Mouse (Mus musculus): ENCODE measurements around the gene Sfxn5. TPM values are rescaled to one million over a fixed set of nuclear protein-coding genes. Genes with fewer than 3 reads are reported as not detected.

Gene Sfxn5
- polyA plus RNA-seq, 1 experiment = 23.6 TPM

DNA sequence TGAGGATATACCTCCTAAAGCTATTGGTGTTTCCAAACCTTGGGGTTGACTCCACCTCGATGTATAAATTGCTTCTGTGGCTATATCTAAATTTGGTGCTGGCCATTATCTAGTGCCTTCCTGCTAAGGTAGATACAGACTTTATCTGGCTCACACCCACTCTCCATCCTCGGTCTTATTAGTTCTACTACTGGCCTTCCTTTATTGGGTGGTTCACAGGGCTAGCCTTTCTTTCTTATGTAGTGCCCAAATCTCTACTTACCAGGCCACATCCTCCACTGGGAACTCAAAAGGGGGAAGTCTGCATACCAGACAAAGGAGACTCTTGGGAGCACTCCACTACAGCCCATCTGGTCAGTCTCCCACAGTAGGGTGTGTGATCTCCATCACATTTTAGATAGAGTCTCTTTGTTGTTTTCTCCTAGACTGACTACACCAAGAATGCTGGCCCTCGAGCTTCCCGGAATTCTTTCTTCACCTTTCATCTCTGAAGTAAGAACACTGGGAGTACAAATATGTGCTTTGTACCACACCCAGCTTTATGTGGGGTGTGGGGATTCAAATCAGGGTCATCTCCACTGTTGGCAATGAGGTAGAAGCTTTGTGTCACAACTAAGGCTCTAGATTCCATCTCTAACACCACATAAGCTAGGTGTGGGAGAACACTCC lies 44.0 kb upstream of the Sfxn5 start:
- Histone ChIP-seq H3K27ac (ENCODE audit: insufficient read depth, low read depth, low read length) (no peak overlapping the region), H3K4me3 (ENCODE audit: insufficient read depth, low read depth, low read length) (no peak overlapping the region), H3K4me1 (ENCODE audit: control insufficient read depth, insufficient read depth, low read length) (peaks cover 19% of the 10 kb centered on the region), H3K27me3 (replicated peaks; ENCODE audit: control insufficient read depth, insufficient read depth, low read length) (no peaks in the 10 kb centered on the region), H3K36me3 (ENCODE audit: control insufficient read depth, insufficient read depth, low read length) (no peaks in the 10 kb centered on the region)
- TF ChIP-seq CTCF (conservative IDR thresholded peaks at IDR 0.05; ENCODE audit: insufficient read depth, insufficient read length, low read depth, low read length) = no peak
- TF ChIP-seq POLR2A (IDR thresholded peaks at IDR 0.05; ENCODE audit: low read depth, low read length) = no peak
- WGBS = 75% methylated on average over 4 of the region's 4 CpGs
- DNase-seq = no peak

GRCm38 (mm10) chr6:85374734-85375114 lies 41.5 kb upstream of the Sfxn5 start:
- WGBS = under 1% methylated on average over 19 of the region's 19 CpGs
- no peaks in the 10 kb centered on the region for H3K36me3 ChIP-seq (ENCODE audit: control insufficient read depth, insufficient read depth, low read length)
- peaks cover 39% of the 10 kb centered on the region for H3K4me1 ChIP-seq (ENCODE audit: control insufficient read depth, insufficient read depth, low read length)
- peak; percentile 15 for TF ChIP-seq POLR2A (IDR thresholded peaks at IDR 0.05; ENCODE audit: low read depth, low read length)
- no peak for TF ChIP-seq CTCF (conservative IDR thresholded peaks at IDR 0.05; ENCODE audit: insufficient read depth, insufficient read length, low read depth, low read length)
- DNase-seq = peak; percentile 98
- peak overlapping the region; percentile 62 for H3K4me3 ChIP-seq (ENCODE audit: insufficient read depth, low read depth, low read length)
- peak overlapping the region; percentile 18; the same call in 1 of the 2 replicates for H3K27ac ChIP-seq (ENCODE audit: insufficient read depth, low read depth, low read length)
- H3K27me3 ChIP-seq (replicated peaks; ENCODE audit: control insufficient read depth, insufficient read depth, low read length) = no peaks in the 10 kb centered on the region

DNA sequence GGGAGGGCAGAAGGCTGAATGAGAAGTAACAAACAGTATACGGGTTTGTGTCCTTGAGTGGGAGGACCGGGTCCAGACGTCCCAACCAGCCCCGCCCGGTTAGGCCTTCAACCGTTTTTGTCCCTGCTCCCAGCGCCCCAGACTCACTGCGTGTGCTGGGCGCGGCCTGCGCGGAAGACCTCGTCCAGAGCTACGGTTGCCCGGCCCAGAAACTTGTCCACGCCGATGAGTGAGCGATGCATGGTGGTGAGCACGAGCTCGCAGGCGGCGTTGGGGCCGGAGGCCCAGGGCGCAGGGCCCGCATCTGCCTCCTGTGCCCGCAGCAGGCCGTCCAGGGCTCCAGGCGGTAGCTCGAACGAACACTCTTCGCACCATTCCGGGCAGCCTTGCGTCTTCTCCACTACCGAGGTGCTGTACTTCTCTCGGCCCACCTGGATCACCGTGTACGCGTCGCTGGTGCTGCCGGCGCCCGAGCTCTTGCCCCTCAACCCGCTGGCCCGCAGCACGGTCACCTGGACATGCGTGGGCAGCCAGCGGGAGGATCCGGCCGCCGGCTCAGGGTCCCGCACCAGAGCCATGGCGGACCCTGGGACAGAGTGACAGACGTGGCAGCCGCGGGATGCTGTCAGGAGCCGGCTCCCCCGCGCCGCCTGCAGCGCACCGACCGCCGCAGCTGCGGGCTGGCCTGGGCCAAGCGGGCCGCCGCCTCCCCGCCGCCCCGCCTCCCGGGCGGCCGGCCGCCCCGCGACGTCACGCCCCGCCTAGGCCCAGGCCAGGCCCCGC lies 40.9 kb upstream of the Sfxn5 start, which contains the start of gene Rab11fip5:
Gene Rab11fip5, minus strand, starts transcription at position 684 of the 783 bp plus-strand sequence.
- no peaks in the 10 kb centered on the region for H3K36me3 ChIP-seq (ENCODE audit: control insufficient read depth, insufficient read depth, low read length)
- H3K4me3 ChIP-seq (ENCODE audit: insufficient read depth, low read depth, low read length) = peak within 1 kb of the TSS; percentile 79
- H3K4me1 ChIP-seq (ENCODE audit: control insufficient read depth, insufficient read depth, low read length) = peaks cover 43% of the 10 kb centered on the region
- DNase-seq = peak; percentile 65
- peak within 1 kb of the TSS; percentile 96 for H3K27ac ChIP-seq (ENCODE audit: insufficient read depth, low read depth, low read length)
- peak; percentile 20 for TF ChIP-seq POLR2A (IDR thresholded peaks at IDR 0.05; ENCODE audit: low read depth, low read length)
- no peak for TF ChIP-seq CTCF (conservative IDR thresholded peaks at IDR 0.05; ENCODE audit: insufficient read depth, insufficient read length, low read depth, low read length)
- H3K27me3 ChIP-seq (replicated peaks; ENCODE audit: control insufficient read depth, insufficient read depth, low read length) = no peaks in the 10 kb centered on the region
- WGBS = 1% methylated on average over 80 of the region's 80 CpGs

DNA sequence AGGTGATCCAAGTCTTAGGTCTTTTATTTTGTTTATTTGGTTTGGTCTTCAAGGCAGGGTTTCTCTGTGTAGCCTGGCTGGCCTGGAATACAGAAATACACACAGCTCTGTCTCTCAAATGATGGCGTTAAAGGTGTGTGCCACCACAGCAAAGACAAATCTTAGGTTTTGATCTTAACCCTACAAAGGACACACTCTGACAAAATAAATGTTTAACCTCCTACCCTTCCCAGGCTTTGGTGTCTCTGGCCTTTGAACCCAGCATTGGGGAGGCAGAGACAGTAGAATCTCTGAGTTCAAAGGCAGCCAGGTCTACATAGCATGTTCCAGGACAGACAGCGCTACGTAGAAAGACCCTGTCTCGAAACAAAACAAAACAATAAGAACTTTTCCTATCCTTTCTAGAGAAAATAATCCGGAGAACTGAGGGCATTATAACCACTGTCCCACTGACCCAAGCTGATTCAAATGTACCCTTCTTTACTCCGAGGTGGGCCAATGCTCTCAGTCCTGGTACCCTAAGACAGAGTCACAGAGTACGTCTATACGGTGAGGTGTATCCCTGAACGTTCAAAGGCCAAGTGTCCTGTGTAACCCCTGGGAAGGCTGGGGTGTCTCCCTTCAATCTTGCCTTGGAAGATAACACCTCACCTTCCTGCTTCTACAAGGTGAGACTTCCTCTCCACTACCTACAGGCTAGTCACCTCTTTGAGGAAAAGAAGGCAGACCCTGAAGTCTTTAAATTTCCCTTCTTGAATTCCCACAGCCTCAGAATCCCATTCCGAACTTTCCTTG lies 40.0 kb upstream of the Sfxn5 start:
- no peak for TF ChIP-seq CTCF (conservative IDR thresholded peaks at IDR 0.05; ENCODE audit: insufficient read depth, insufficient read length, low read depth, low read length)
- peak; percentile 78 for DNase-seq
- Histone ChIP-seq H3K36me3 (ENCODE audit: control insufficient read depth, insufficient read depth, low read length) (no peaks in the 10 kb centered on the region), H3K4me1 (ENCODE audit: control insufficient read depth, insufficient read depth, low read length) (peaks cover 45% of the 10 kb centered on the region), H3K27me3 (replicated peaks; ENCODE audit: control insufficient read depth, insufficient read depth, low read length) (no peaks in the 10 kb centered on the region), H3K4me3 (ENCODE audit: insufficient read depth, low read depth, low read length) (peak overlapping the region; percentile 79), H3K27ac (ENCODE audit: insufficient read depth, low read depth, low read length) (peak overlapping the region; percentile 96)
- WGBS = 51% methylated on average over 10 of the region's 10 CpGs

- no peak for DNase-seq
- H3K4me3 ChIP-seq (ENCODE audit: insufficient read depth, low read depth, low read length) = peak overlapping the region; percentile 79
- H3K27ac ChIP-seq (ENCODE audit: insufficient read depth, low read depth, low read length) = peak overlapping the region; percentile 96
- H3K27me3 ChIP-seq (replicated peaks; ENCODE audit: control insufficient read depth, insufficient read depth, low read length) = no peaks in the 10 kb centered on the region
- peaks cover 46% of the 10 kb centered on the region for H3K4me1 ChIP-seq (ENCODE audit: control insufficient read depth, insufficient read depth, low read length)
- TF ChIP-seq CTCF (conservative IDR thresholded peaks at IDR 0.05; ENCODE audit: insufficient read depth, insufficient read length, low read depth, low read length) = no peak
- TF ChIP-seq POLR2A (IDR thresholded peaks at IDR 0.05; ENCODE audit: low read depth, low read length) = no peak
- WGBS = 13% methylated on average over 2 of the region's 2 CpGs
- no peaks in the 10 kb centered on the region for H3K36me3 ChIP-seq (ENCODE audit: control insufficient read depth, insufficient read depth, low read length)
Observed at GRCm38 (mm10) chr6:85372496-85372895, 39.3 kb upstream of the Sfxn5 start.

- no peaks in the 10 kb centered on the region; the same call in 1 of the 2 replicates for H3K36me3 ChIP-seq (ENCODE audit: control insufficient read depth, insufficient read depth, low read length)
- H3K4me3 ChIP-seq (ENCODE audit: insufficient read depth, low read depth, low read length) = peak overlapping the region; percentile 79
- 35% methylated on average over 6 of the region's 6 CpGs for WGBS
- no peaks in the 10 kb centered on the region for H3K27me3 ChIP-seq (replicated peaks; ENCODE audit: control insufficient read depth, insufficient read depth, low read length)
- DNase-seq = no peak
- H3K27ac ChIP-seq (ENCODE audit: insufficient read depth, low read depth, low read length) = peak overlapping the region; percentile 96
- TF ChIP-seq POLR2A (IDR thresholded peaks at IDR 0.05; ENCODE audit: low read depth, low read length) = no peak
- TF ChIP-seq CTCF (conservative IDR thresholded peaks at IDR 0.05; ENCODE audit: insufficient read depth, insufficient read length, low read depth, low read length) = no peak
- H3K4me1 ChIP-seq (ENCODE audit: control insufficient read depth, insufficient read depth, low read length) = peaks cover 52% of the 10 kb centered on the region
Observed at GRCm38 (mm10) chr6:85371859-85372405, 38.7 kb upstream of the Sfxn5 start.
